Mouse (Mus musculus) hindbrain, embryonic 15.5 days (tissue): ENCODE results near the gene Rnf167. TPM values are rescaled to one million over a fixed set of nuclear protein-coding genes. Genes with fewer than 3 reads are reported as not detected.

Experiments
- ATAC-seq: fragments of 200-750 bp; cut with Nextera tagmentation; 2 replicates; pipeline ENCODE4 v1.8.0; 2017; ENCODE audit warnings: low read depth, moderate number of reproducible peaks, moderate TSS enrichment; ENCODE audit not compliant: low FRiP score
- H3K27ac ChIP-seq: fragments of 300-500 bp; sonication (generic); replicated peaks from 2 replicates; pipeline ENCODE4 v1.5.1; 2015; ENCODE audit warnings: mild to moderate bottlenecking, inconsistent platforms
- H3K27me3 ChIP-seq: fragments of 300-500 bp; sonication (generic); 2 replicates; pipeline ENCODE4 v1.6.1; 2015; ENCODE audit warnings: control low read depth, inconsistent platforms
- H3K36me3 ChIP-seq: fragments of 300-500 bp; sonication (generic); 2 replicates; pipeline ENCODE4 v1.6.1; 2015; ENCODE audit warnings: control low read depth, inconsistent platforms
- H3K4me1 ChIP-seq: fragments of 300-500 bp; sonication (generic); replicated peaks from 2 replicates; pipeline ENCODE4 v1.6.1; 2015; ENCODE audit warnings: control low read depth, inconsistent platforms
- H3K4me2 ChIP-seq: fragments of 300-500 bp; sonication (generic); 2 replicates; pipeline ENCODE4 v1.6.1; 2015; ENCODE audit warnings: moderate library complexity, mild to moderate bottlenecking, inconsistent platforms
- H3K4me3 ChIP-seq: fragments of 300-500 bp; sonication (generic); 2 replicates; pipeline ENCODE4 v1.5.1; 2015; ENCODE audit warnings: mild to moderate bottlenecking, inconsistent platforms
- H3K9ac ChIP-seq: fragments of 300-500 bp; sonication (generic); 2 replicates; pipeline ENCODE4 v1.6.1; 2015; ENCODE audit warnings: inconsistent platforms
- H3K9me3 ChIP-seq: fragments of 300-500 bp; sonication (generic); 2 replicates; pipeline ENCODE4 v1.6.1; 2016; ENCODE audit warnings: control low read depth, inconsistent platforms
- WGBS: fragments of 180-500 bp; shearing (Covaris S2); methylation state at CpG from one replicate; pipeline ENCODE4 v1.1.7; 2015; 5-methylcytosine and 5-hydroxymethylcytosine counted together
- polyA plus RNA-seq: library from polyadenylated mRNA; unstranded; fragments of >200 nt; fragmentation: Nextera tagmentation; extraction: Ambion mirVana; gene quantifications from 2 replicates; pipeline ENCODE4 v1.2.1, GENCODE M21; 2015

Gene Rnf167
- 94.8 and 109 TPM in 2 replicates for polyA plus RNA-seq

DNA sequence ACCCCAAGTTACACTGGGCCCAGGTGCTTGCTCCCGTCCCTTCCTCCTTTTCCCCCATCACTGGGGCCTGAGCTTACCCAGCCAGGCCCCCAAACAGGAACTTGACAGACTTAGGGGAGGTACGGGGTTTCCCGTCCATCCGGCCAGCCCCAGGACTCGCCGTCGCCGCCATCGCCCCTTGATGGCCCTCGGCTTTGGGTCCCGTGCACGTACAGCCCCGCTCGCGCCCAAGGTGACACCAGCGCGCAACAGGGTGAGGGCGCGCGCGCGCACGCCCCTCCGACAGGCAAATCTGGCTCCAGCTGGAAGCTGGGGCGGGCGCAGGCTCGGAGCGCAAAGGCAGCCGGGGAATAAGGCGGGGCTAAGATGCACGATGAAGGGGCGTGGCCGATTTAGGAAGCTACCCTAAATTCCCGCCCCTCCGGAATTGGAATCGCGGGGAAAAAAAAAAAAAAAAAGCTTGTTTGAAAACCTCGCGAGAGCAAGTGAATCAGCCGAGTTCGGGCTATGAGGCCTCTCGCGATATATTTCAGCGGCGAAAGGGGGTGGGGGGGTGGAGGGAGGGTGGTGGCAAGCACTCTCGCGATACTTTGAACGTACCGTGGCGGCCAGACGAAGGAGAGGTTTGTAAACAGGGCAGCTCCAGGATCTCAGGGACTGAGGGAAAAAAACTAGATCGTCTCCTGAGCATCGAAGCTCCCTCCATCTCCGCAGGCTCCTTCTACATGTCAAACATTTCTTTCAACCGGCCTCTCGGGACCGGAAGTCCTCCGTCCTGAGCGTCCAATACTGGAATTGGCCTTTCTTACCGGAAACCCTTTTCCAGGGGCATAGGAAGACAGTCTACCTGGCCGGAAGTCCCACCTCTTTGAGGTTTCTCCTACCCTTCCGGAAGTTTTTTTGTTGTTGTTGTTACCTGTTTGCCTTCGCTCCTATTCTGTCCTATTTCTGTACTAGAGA lies at the start of gene Rnf167, which contains the start of gene Slc25a11:
Gene Rnf167 (plus strand): TSS at position 545 of the 960 bp plus-strand sequence.
Gene Slc25a11 (minus strand): TSS at position 789 of the 960 bp plus-strand sequence.
- H3K4me1 ChIP-seq: peaks cover 48% of the 10 kb centered on the region
- peak within 1 kb of the TSS; percentile 96 for H3K9ac ChIP-seq
- no peaks in the 10 kb centered on the region for H3K9me3 ChIP-seq
- peak within 1 kb of the TSS; percentile 68 for H3K4me3 ChIP-seq
- H3K36me3 ChIP-seq: peaks cover 51% of the 10 kb centered on the region
- H3K4me2 ChIP-seq: peak within 1 kb of the TSS; percentile 96
- under 1% methylated on average over 63 of the region's 63 CpGs for WGBS
- peak; percentile 94 for ATAC-seq
- H3K27ac ChIP-seq: peak within 1 kb of the TSS; percentile 97
- no peaks in the 10 kb centered on the region for H3K27me3 ChIP-seq

GRCm38 (mm10) chr11:70597301-70597700 lies 49.7 kb upstream of the Rnf167 start:
- Histone ChIP-seq H3K4me3 (no peak overlapping the region), H3K4me1 (no peaks in the 10 kb centered on the region; the same call in 1 of the 2 replicates), H3K9me3 (no peaks in the 10 kb centered on the region), H3K27ac (no peak overlapping the region), H3K4me2 (no peak overlapping the region), H3K9ac (no peak overlapping the region), H3K27me3 (no peaks in the 10 kb centered on the region), H3K36me3 (peaks cover 21% of the 10 kb centered on the region)
- WGBS: 85% methylated on average over 6 of the region's 6 CpGs
- ATAC-seq: no peak

- Histone ChIP-seq H3K9ac (no peak overlapping the region), H3K4me3 (no peak overlapping the region), H3K27me3 (no peaks in the 10 kb centered on the region), H3K4me1 (no peaks in the 10 kb centered on the region; the same call in 1 of the 2 replicates), H3K36me3 (peaks cover 21% of the 10 kb centered on the region), H3K4me2 (no peak overlapping the region), H3K9me3 (no peaks in the 10 kb centered on the region), H3K27ac (no peak overlapping the region)
- 93% methylated on average over 9 of the region's 9 CpGs for WGBS
- ATAC-seq: no peak
These were observed 48.5 kb upstream of the Rnf167 start for GRCm38 (mm10) chr11:70598451-70598953.

- H3K27ac ChIP-seq: no peak overlapping the region
- H3K36me3 ChIP-seq: peaks cover 67% of the 10 kb centered on the region
These were observed 41.9 kb upstream of the Rnf167 start for GRCm38 (mm10) chr11:70605024-70605566.

DNA sequence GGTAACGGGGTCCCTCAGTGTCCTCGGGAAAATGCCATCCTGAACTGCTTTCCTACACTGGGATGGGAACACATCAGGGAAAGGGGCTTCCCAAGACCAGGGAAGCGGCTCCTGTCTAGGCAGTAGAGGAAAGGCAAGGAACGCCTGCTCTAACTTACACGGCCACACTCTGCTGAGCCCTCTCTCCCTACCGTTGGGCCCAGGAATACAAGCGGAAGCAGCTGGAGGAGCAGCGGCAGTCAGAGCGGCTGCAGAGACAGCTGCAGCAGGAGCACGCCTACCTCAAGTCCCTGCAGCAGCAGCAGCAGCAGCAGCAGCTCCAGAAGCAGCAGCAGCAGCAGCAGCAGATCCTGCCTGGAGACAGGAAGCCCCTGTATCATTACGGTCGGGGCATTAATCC lies 40.3 kb upstream of the Rnf167 start:
- Histone ChIP-seq H3K36me3 (peaks cover 75% of the 10 kb centered on the region), H3K27ac (no peak overlapping the region)
- no peak for ATAC-seq

More at GRCm38 (mm10) chr11:70605024-70605566, 41.9 kb upstream of the Rnf167 start:
- Histone ChIP-seq H3K4me3 (no peak overlapping the region), H3K27me3 (no peaks in the 10 kb centered on the region), H3K4me2 (no peak overlapping the region), H3K4me1 (no peaks in the 10 kb centered on the region), H3K9ac (no peak overlapping the region), H3K9me3 (no peaks in the 10 kb centered on the region)
- ATAC-seq: no peak
- WGBS: 55% methylated on average over 14 of the region's 14 CpGs

DNA sequence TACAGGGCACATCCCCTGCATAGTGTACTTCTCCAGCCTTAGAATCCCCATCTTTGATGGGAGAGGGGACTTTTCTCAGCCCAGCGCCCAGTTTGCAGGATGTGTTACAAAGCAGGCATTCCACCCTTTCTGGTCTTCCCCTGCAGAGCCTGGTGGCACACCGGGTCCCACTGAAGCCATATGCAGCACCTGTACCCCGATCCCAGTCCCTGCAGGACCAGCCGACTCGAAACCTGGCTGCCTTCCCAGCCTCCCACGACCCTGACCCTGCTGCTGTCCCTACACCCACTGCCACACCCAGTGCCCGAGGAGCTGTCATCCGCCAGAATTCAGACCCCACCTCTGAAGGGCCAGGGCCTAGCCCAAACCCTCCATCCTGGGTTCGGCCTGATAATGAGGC lies 39.4 kb upstream of the Rnf167 start:
- H3K9ac ChIP-seq: no peak overlapping the region
- no peak overlapping the region for H3K4me2 ChIP-seq
- H3K27me3 ChIP-seq: no peaks in the 10 kb centered on the region
- H3K4me3 ChIP-seq: no peak overlapping the region
- no peak for ATAC-seq
- H3K4me1 ChIP-seq: no peaks in the 10 kb centered on the region
- WGBS: 94% methylated on average over 9 of the region's 9 CpGs
- H3K27ac ChIP-seq: no peak overlapping the region
- H3K36me3 ChIP-seq: peaks cover 76% of the 10 kb centered on the region
- H3K9me3 ChIP-seq: no peaks in the 10 kb centered on the region

More for the DNA sequence above, 40.3 kb upstream of the Rnf167 start:
- Histone ChIP-seq H3K27me3 (no peaks in the 10 kb centered on the region), H3K9me3 (no peaks in the 10 kb centered on the region), H3K4me2 (no peak overlapping the region), H3K4me3 (no peak overlapping the region), H3K9ac (no peak overlapping the region), H3K4me1 (no peaks in the 10 kb centered on the region)
- 81% methylated on average over 12 of the region's 12 CpGs for WGBS

DNA sequence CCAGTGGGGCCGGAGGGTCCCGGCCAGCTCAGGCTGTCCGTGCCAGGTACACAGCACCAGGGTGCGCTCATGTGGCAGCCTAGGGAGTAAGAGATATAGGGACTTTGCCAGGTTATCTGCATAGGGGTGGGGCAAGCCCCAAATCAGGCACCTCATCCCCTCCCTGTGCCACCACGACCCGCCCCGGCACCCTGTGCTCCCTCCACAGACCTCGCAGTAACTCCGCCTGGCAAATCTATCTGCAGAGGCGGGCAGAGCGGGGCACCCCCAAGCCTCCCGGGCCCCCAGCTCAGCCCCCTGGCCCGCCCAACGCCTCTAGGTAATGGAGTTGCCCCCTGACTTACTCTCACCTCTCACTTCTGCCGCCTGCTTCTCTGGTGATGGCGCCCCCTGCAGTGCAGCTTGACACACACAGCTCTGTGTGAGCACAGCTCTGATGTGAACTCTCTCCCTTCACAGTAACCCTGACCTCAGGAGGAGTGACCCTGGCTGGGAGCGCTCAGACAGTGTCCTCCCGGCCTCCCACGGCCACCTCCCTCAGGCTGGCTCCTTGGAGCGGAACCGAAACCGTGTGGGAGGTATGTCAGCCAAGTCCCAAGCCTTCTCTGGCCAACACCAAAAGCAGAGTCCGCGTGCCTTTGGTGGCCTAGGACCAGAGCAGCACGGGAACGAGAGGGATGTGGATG lies 38.5 kb upstream of the Rnf167 start:
- H3K4me3 ChIP-seq: no peak overlapping the region
- 87% methylated on average over 26 of the region's 26 CpGs for whole genome bisulfite sequencing
- no peak overlapping the region for H3K9ac ChIP-seq
- H3K9me3 ChIP-seq: no peaks in the 10 kb centered on the region
- peaks cover 85% of the 10 kb centered on the region for H3K36me3 ChIP-seq
- H3K27ac ChIP-seq: no peak overlapping the region
- ATAC-seq: no peak
- H3K27me3 ChIP-seq: no peaks in the 10 kb centered on the region
- no peaks in the 10 kb centered on the region for H3K4me1 ChIP-seq
- no peak overlapping the region for H3K4me2 ChIP-seq

- Histone ChIP-seq H3K4me3 (no peak overlapping the region), H3K27me3 (no peaks in the 10 kb centered on the region), H3K4me2 (no peak overlapping the region), H3K9me3 (no peaks in the 10 kb centered on the region), H3K27ac (no peak overlapping the region), H3K9ac (no peak overlapping the region), H3K4me1 (peaks cover 11% of the 10 kb centered on the region; the same call in 1 of the 2 replicates), H3K36me3 (peaks cover 66% of the 10 kb centered on the region)
- 87% methylated on average over 4 of the region's 4 CpGs for WGBS
- ATAC-seq: no peak
These were observed 36.3 kb upstream of the Rnf167 start for GRCm38 (mm10) chr11:70610752-70611151.

DNA sequence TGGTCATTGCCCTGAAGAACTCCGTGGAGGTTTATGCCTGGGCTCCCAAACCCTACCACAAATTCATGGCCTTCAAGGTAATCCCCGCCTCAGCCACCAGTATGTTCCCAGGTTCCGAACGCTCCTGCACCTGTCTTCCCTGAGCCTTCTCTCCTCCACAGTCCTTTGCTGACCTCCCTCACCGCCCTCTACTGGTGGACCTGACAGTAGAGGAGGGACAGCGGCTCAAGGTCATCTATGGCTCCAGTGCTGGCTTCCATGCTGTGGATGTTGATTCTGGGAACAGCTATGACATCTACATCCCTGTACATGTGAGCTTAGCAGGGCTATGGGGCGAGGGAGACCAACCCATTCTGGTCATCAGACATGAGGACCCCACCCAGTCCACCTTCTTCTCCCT lies 34.5 kb upstream of the Rnf167 start:
- WGBS: 78% methylated on average over 7 of the region's 7 CpGs
- no peak for ATAC-seq
- no peak overlapping the region for H3K4me2 ChIP-seq
- H3K9ac ChIP-seq: no peak overlapping the region
- peaks cover 11% of the 10 kb centered on the region; the same call in 1 of the 2 replicates for H3K4me1 ChIP-seq
- no peaks in the 10 kb centered on the region for H3K9me3 ChIP-seq
- H3K27ac ChIP-seq: no peak overlapping the region
- H3K27me3 ChIP-seq: no peaks in the 10 kb centered on the region
- H3K4me3 ChIP-seq: no peak overlapping the region
- peaks cover 51% of the 10 kb centered on the region for H3K36me3 ChIP-seq

DNA sequence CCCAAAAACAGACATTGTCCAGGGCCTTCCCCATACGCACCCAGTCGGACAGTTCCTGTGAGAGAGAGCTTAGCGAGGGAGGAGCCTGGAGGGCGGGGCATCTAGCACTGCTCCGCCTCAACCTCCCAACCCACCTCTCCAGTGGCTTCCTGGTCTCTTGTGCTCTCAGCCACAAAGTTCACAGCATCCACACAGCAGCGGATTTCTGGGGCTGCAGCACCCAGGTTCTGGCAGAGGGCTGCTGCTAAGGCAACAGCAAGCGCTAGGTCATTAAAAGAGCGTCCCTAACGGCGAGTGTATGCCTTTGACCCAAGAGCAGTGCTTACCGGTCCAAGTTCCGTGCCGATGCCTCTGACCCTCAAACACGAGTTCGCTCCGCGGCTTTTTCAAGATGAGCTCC lies 32.0 kb upstream of the Rnf167 start:
- H3K27ac ChIP-seq: no peak overlapping the region
- H3K9ac ChIP-seq: peak overlapping the region; percentile 7; the same call in 1 of the 2 replicates
- peak overlapping the region; percentile 21 for H3K4me3 ChIP-seq
- H3K4me1 ChIP-seq: peaks cover 11% of the 10 kb centered on the region; the same call in 1 of the 2 replicates
- peaks cover 28% of the 10 kb centered on the region for H3K36me3 ChIP-seq
- WGBS: 3% methylated on average over 17 of the region's 17 CpGs
- no peaks in the 10 kb centered on the region for H3K9me3 ChIP-seq
- H3K27me3 ChIP-seq: no peaks in the 10 kb centered on the region
- ATAC-seq: no peak
- peak overlapping the region; percentile 52 for H3K4me2 ChIP-seq

- H3K27ac ChIP-seq: no peak within 1 kb of the TSS
- H3K4me1 ChIP-seq: peaks cover 11% of the 10 kb centered on the region; the same call in 1 of the 2 replicates
- no peaks in the 10 kb centered on the region for H3K9me3 ChIP-seq
- peak within 1 kb of the TSS; percentile 21 for H3K4me3 ChIP-seq
- no peak for ATAC-seq
- H3K9ac ChIP-seq: peak within 1 kb of the TSS; percentile 7; the same call in 1 of the 2 replicates
- H3K27me3 ChIP-seq: no peaks in the 10 kb centered on the region
- H3K36me3 ChIP-seq: peaks cover 24% of the 10 kb centered on the region
- 18% methylated on average over 21 of the region's 21 CpGs for WGBS
- H3K4me2 ChIP-seq: peak within 1 kb of the TSS; percentile 52
These were observed 31.4 kb upstream of the Rnf167 start, which contains the start of gene 4930544D05Rik for GRCm38 (mm10) chr11:70615516-70616093. 4930544D05Rik (plus strand) TSS chr11:70615848.
